Mouse (Mus musculus) liver, postnatal 0 days (tissue): ENCODE data around the gene Cfap58. TPM values are rescaled to one million over a fixed set of nuclear protein-coding genes. Genes with fewer than 3 reads are reported as not detected.

Experiments
- ATAC-seq: fragments of 200-750 bp; cut with Nextera tagmentation; 2 replicates; pipeline ENCODE4 v1.8.0; 2017; ENCODE audit warnings: mild to moderate bottlenecking, moderate library complexity
- DNase-seq: peaks from one replicate; pipeline ENCODE4 v3.0.0-alpha.2; 2016
- H3K27ac ChIP-seq: fragments of 300-500 bp; sonication (generic); 2 replicates; pipeline ENCODE4 v1.5.1; 2014; ENCODE audit warnings: antibody characterized with exemption, moderate library complexity, mild to moderate bottlenecking, low read depth
- H3K27me3 ChIP-seq: fragments of 300-500 bp; sonication (generic); 2 replicates; pipeline ENCODE4 v1.6.1; 2014; ENCODE audit warnings: low read length, control low read depth, mixed read lengths; ENCODE audit not compliant: insufficient read depth
- H3K36me3 ChIP-seq: fragments of 300-500 bp; sonication (generic); replicated peaks from 2 replicates; pipeline ENCODE4 v1.6.1; 2014; ENCODE audit warnings: mild to moderate bottlenecking, control low read depth, low read length, moderate library complexity, mixed read lengths; ENCODE audit not compliant: insufficient read depth
- H3K4me1 ChIP-seq: fragments of 300-500 bp; sonication (generic); 2 replicates; pipeline ENCODE4 v1.6.1; 2014; ENCODE audit warnings: antibody characterized with exemption, mild to moderate bottlenecking, control low read depth; ENCODE audit not compliant: insufficient read depth
- H3K4me2 ChIP-seq: fragments of 300-500 bp; sonication (generic); 2 replicates; pipeline ENCODE4 v1.6.1; 2014; ENCODE audit warnings: low read depth, mild to moderate bottlenecking, low read length, moderate library complexity, mixed read lengths
- H3K4me3 ChIP-seq: fragments of 300-500 bp; sonication (generic); 2 replicates; pipeline ENCODE4 v1.5.1; 2014; ENCODE audit warnings: low read depth, low read length
- H3K9ac ChIP-seq: fragments of 300-500 bp; sonication (generic); replicated peaks from 2 replicates; pipeline ENCODE4 v1.6.1; 2014; ENCODE audit warnings: mild to moderate bottlenecking, moderate library complexity
- H3K9me3 ChIP-seq: fragments of 300-500 bp; sonication (generic); 2 replicates; pipeline ENCODE4 v1.6.1; 2016; ENCODE audit warnings: mild to moderate bottlenecking, control low read depth, low read length, mixed read lengths
- CTCF ChIP-seq: sonication (generic); IDR thresholded peaks from 2 replicates; pipeline ENCODE4 v1.5.1; 2016; ENCODE audit warnings: antibody characterized with exemption, low read depth
- EP300 ChIP-seq: IDR thresholded peaks from 2 replicates; pipeline ENCODE4 v1.6.1; 2016; ENCODE audit warnings: antibody characterized with exemption, low read depth, mild to moderate bottlenecking
- WGBS: fragments of 180-500 bp; shearing (Covaris S2); extraction: QIAGEN DNeasy Blood & Tissue Kit; methylation state at CpG from one replicate; pipeline ENCODE4 v1.1.7; 2014; ENCODE audit not compliant: insufficient replicate concordance; 5-methylcytosine and 5-hydroxymethylcytosine counted together
- polyA plus RNA-seq: library from polyadenylated mRNA; unstranded; fragments of >200 nt; fragmentation: Nextera tagmentation; extraction: Ambion mirVana; gene quantifications from 2 replicates; pipeline ENCODE4 v1.2.1, GENCODE M21; 2015

Gene Cfap58
- polyA plus RNA-seq, 1 experiment from 2014 or later: not detected

DNA sequence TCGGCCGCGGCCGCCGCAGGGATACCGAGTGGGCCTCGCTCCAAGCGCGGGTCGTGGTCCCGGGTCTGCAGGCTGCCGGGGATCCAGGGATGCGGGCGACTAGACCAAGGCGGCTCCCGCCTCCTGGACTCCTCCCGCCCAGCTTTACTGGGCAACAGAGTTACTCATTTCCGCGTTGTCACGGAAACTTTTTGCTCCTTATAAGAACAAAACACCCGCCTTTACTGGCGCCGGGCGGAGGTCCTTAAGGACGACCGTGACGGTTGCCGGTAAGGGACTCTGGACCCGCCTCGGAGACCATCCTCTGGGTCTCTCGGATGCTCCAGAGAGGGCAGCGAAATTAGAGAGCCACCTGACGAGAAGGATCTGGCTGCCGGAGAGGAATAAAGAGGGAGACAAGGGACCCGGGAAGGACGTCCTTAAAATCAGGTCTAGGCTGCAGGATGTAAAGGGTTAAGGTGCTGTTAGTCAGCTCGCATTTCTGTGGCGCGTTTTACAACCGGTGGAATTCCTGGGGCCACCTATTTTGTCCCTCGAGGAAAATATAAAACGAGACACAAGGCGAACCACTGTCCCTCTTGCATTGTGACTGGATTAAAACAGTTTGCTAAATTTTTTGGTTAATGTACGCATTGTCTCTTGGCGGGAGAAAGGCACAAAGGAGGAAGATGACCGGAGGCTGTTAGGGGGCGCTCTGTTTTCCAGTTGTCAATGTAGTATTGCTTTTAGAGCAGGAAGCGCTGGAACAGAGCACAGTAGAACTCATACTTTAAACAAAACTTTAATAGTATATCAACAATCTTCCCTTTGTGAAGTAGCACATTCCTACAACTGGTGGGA, 18.1 kb upstream of the Cfap58 start, which contains the start of the genes Cfap43 and Itprip:
Gene Cfap43 (minus strand): TSS at position 162 of the 840 bp plus-strand sequence.
Gene Itprip (minus strand): TSS at position 174 of the 840 bp plus-strand sequence.
- ATAC-seq (peak; percentile 80), DNase-seq (peak; percentile 74)
- Histone ChIP-seq H3K27me3 (no peaks in the 10 kb centered on the region), H3K4me2 (peak within 1 kb of the TSS; percentile 77), H3K36me3 (no peaks in the 10 kb centered on the region), H3K27ac (peak within 1 kb of the TSS; percentile 88), H3K9ac (peak within 1 kb of the TSS; percentile 76), H3K4me3 (peak within 1 kb of the TSS; percentile 66), H3K4me1 (peaks cover 11% of the 10 kb centered on the region; the same call in 1 of the 2 replicates), H3K9me3 (no peaks in the 10 kb centered on the region)
- TF ChIP-seq CTCF: peak; percentile 60
- TF ChIP-seq EP300: peak; percentile 59
- under 1% methylated on average over 48 of the region's 48 CpGs for WGBS

DNA sequence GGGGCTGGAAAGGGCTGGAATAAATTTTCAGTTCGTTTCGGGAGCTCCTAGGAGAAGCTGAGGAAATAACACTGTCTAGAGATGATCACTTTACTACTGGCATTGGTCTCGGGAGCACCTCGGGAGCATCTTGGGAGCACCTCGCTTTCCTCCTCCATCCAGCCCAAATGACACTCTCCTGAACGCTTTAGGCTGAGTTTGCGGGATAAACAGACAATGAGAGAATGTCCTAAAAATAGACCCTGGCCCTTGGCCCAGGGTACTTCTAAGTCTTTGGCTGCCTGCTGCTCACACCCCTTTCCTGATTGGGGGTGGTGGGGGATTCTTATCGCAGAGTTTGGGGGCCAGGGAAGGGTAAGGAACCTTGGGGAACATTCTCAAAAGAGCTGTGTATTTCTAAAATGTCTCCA, 17.5 kb upstream of the Cfap58 start:
- ATAC-seq (peak; percentile 8; the same call in 1 of the 2 replicates), DNase-seq (peak; percentile 18)
- WGBS: 3% methylated on average over 8 of the region's 8 CpGs
- H3K27me3 ChIP-seq: no peaks in the 10 kb centered on the region
- no peaks in the 10 kb centered on the region for H3K9me3 ChIP-seq
- peak overlapping the region; percentile 77 for H3K4me2 ChIP-seq
- peak overlapping the region; percentile 88 for H3K27ac ChIP-seq
- TF ChIP-seq EP300: no peak
- TF ChIP-seq CTCF: no peak
- peak overlapping the region; percentile 66 for H3K4me3 ChIP-seq
- peaks cover 11% of the 10 kb centered on the region; the same call in 1 of the 2 replicates for H3K4me1 ChIP-seq
- no peaks in the 10 kb centered on the region for H3K36me3 ChIP-seq
- H3K9ac ChIP-seq: peak overlapping the region; percentile 76

DNA sequence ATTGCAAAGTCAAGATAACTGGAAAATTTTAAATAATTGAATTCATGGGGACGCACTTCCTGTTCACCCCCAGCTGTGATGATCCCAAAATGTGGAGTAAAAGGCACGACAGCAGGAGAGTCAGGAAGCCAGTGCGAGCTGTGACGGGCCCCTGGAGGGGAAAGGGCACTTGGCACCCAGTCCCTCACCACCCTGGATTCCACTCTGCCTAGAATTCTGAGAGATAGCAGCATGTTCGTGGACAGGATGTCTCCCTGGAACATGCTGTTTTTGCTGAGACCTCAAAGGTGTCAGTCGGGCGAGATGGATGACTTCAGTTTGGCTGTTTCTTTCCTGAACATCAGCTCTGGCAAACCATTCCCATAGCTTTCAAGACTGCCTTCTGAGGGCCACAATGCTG, 11.7 kb upstream of the Cfap58 start:
- H3K27ac ChIP-seq: peak overlapping the region; percentile 11; the same call in 1 of the 2 replicates
- H3K4me3 ChIP-seq: no peak overlapping the region
- TF ChIP-seq EP300 (peak; percentile 70; the same call in 1 of the 2 replicates), CTCF (no peak)
- H3K4me2 ChIP-seq: no peak overlapping the region
- ATAC-seq (peak; percentile 44), DNase-seq (no peak)
- H3K9ac ChIP-seq: no peak overlapping the region
- no peaks in the 10 kb centered on the region for H3K27me3 ChIP-seq
- 64% methylated on average over 7 of the region's 7 CpGs for WGBS
- H3K9me3 ChIP-seq: no peaks in the 10 kb centered on the region
- no peaks in the 10 kb centered on the region for H3K36me3 ChIP-seq
- no peaks in the 10 kb centered on the region for H3K4me1 ChIP-seq

DNA sequence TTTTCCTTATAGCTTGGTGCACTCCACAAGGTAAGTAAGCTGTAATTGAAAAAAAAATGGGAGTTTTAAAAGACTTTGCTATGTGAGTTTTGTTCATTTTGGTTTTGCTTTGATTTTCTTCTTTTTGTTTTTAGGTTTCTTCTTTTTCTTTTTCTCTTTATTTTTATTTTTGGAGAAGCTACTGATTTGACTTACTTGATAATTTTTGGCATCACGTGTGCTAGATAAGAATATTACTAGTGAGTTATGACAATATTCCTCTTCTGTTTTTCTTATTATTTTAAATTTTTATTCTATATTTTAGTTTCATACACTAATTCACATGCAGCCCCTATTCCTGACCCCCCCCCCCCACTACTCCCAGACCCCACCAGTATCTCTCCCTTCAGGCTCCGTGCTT, 10.4 kb upstream of the Cfap58 start:
- WGBS: 65% methylated on average over 2 of the region's 2 CpGs
- Histone ChIP-seq H3K4me2 (no peak overlapping the region), H3K4me3 (no peak overlapping the region), H3K9me3 (no peaks in the 10 kb centered on the region), H3K4me1 (no peaks in the 10 kb centered on the region), H3K27me3 (no peaks in the 10 kb centered on the region), H3K36me3 (no peaks in the 10 kb centered on the region), H3K9ac (no peak overlapping the region), H3K27ac (no peak overlapping the region)
- DNase-seq: no peak
- ATAC-seq: no peak
- TF ChIP-seq EP300 (no peak), CTCF (no peak)

DNA sequence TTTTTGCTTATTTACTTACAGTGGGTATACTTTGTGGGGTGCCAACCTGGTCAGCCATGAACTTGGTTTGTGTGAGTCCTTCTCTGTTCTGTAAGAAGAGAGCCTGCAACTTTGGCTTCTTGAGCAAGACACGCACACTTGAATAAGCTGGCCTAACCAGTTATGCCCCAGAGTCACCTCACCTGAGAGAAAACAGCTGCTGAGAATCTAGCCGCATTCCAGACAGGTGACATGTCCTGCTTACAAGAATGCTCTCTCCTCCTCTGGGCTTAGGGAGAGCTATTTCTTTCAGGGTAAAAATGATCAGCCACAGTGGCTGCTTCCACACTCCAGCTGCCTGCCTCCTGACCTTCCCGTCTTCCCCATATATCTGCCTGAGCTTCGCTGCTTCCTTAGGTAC, 8.4 kb upstream of the Cfap58 start:
- 81% methylated on average over 4 of the region's 4 CpGs for WGBS
- ATAC-seq (no peak), DNase-seq (no peak)
- Histone ChIP-seq H3K36me3 (no peaks in the 10 kb centered on the region), H3K9me3 (no peaks in the 10 kb centered on the region), H3K27ac (no peak overlapping the region), H3K4me3 (no peak overlapping the region), H3K4me1 (no peaks in the 10 kb centered on the region), H3K9ac (no peak overlapping the region), H3K27me3 (no peaks in the 10 kb centered on the region), H3K4me2 (no peak overlapping the region)
- TF ChIP-seq CTCF (no peak), EP300 (no peak)

DNA sequence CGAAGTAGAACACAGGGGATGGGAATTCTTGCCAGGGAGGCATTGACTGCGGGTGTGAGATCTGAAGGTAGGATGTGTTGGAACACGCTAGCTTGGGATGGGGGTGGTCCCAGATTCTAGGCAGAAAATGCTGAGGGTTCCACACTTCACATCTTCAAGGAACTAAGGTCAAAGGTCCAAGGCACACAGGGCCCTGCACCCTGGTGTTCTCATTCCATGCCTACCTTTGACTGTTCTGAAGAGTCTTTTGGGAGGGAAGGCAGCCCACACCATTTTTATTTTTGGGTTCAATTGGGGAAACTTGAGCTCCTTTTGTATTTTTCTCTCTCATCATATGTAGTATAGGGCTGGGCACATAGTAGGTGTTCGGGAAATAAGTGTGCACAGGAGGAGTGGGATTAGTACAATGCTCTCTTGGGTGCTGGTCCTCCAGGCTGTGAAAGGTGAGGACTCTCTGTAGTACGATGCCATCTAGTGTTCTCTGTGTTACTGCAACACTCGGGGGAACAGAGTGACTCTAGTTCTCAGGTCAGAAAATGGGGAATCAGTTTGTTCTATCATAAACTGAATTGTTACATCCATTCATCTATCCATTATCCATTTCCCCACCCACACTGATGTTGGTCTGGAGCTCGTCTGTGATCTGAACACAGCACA, 5.4 kb upstream of the Cfap58 start:
- no peak overlapping the region for H3K4me3 ChIP-seq
- 0 out of 2 replicates have a peak, but pooled peaks cover 3% of the 10 kb centered on the region for H3K27me3 ChIP-seq
- no peak overlapping the region for H3K27ac ChIP-seq
- H3K4me2 ChIP-seq: no peak overlapping the region
- no peak overlapping the region for H3K9ac ChIP-seq
- DNase-seq (no peak), ATAC-seq (no peak)
- H3K4me1 ChIP-seq: peaks cover 4% of the 10 kb centered on the region
- H3K36me3 ChIP-seq: no peaks in the 10 kb centered on the region
- no peaks in the 10 kb centered on the region for H3K9me3 ChIP-seq
- TF ChIP-seq EP300 (no peak), CTCF (peak; percentile 86)
- WGBS: 38% methylated on average over 7 of the region's 7 CpGs
